Mouse (Mus musculus) heart, adult 10 weeks (tissue): Measurements from ENCODE around the gene Gm9964. TPM values are rescaled to one million over a fixed set of nuclear protein-coding genes. Genes with fewer than 3 reads are reported as not detected.

Experiments
- polyA plus RNA-seq: library from polyadenylated mRNA; stranded (reverse); fragments of 350-450 nt; fragmentation: Illumina TruSeq; extraction: RNeasy Lipid Tissue Mini Kit (QIAGEN cat#74804); gene quantifications from one replicate; pipeline ENCODE4 v1.2.3, GENCODE M21; 2014; ENCODE audit warnings: low read depth, low replicate concordance

The Gm9964 gene
- polyA plus RNA-seq: not detected

DNA sequence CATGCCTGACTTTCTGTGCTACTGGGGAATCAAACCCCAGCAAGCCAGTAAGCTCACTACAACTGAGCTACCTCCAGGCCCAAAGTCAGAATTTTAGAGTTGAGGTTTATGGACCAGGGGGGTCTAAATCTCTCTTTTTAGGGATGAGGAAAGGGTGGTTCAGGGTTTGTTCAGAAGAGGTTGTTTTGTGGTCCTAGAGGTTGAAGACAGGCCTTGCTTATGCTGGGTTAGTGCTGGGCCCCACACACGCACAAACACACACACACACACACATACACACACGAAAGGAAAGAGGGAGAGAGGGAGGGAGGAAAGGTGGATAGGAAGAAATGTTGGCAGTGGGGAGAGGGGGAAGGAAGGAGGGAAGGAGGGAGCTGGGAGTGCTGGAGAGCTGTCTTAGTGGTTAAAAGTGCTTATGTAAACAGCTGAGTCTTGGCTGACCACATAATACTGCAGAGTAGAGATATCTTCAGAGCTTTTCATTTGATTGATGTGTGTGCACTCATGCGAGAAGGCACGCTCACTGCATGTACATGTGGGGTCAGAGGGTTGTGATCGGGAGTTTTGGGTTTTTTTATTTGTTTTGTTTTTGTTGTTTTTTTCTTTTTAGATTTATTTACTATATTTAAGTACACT lies at the start of gene Gm9964:
Gene Gm9964, minus strand, starts transcription at position 51 of the 636 bp plus-strand sequence.

DNA sequence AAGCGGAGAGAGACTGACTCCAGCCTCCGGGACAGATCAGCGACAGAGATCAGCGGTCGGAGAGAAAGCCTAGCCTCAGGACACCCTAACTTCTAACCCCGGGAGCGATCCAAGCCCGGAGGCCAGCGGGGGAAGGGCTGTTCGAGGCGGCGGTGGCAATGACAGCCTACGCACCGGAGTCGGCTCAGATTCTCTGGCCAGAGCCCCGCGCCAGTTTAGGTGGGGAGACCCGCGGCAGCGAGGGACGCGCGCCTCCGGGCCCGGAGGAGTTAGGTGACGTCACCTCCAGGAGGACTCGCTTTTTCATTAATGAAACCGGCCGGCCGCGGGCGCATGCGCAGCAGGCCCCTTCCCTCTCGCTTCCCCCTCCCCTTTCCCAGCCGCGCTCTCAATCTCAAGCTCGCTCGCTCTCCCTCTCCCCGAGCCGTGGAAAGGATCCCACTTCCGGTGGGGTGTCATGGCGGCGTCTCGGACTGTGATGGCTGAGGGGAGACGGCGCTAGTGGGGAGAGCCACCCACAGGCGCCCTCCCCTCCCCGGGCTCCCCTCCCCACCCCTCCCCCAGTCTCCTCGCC lies 42.6 kb upstream of the Gm9964 start, which contains the start of gene Nf1:
Gene Nf1, plus strand, starts transcription at position 460 of the 574 bp plus-strand sequence.

DNA sequence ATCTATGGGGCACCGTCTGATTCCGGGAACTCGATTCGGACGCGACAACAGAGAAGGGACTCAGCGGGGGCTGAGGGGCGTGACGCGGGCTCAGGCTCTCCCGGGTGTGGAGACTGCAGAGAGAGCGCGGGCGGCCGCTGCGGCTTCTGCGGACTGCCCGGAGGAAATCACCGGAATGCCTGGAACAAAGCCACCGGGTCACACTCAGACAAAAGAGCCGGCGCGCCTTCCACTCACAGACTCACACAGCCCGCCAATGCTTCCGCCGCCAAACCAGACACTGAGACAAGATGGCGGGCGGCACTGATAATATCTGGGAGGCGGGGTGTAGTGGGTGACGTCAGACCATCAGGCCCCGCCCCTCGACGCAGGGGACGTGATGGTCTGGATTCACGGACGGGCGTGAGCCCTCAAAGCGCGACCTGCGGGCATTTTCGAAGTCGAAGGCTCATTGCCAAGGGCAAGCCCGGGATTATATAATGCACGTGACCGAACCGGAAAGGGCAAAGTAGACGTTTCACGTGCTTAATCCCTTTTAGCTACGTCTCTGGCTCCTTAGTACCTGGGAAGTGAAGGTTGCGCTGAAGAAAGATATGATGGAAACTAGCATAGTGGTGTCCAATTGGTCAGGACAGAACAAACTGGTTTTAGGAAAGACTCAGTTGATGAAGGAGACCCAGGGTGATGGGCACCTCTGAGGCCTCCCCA lies 42.2 kb downstream of the Gm9964 start, which contains the start of gene Wsb1:
Gene Wsb1, minus strand, starts transcription at position 281 of the 708 bp plus-strand sequence.

Other genes starting within 250 kb of the Gm9964 start
- gene Ksr1, start 150.5 kb downstream of the Gm9964 start, polyA plus RNA-seq: 4.9 TPM
- gene Wsb1, start 42.2 kb downstream of the Gm9964 start, polyA plus RNA-seq: 31.8 TPM
- 11.1 TPM for gene Nf1, start 42.8 kb upstream of the Gm9964 start, polyA plus RNA-seq
- not detected for gene Omg, start 207.2 kb upstream of the Gm9964 start, polyA plus RNA-seq
- gene Evi2b, start 226.9 kb upstream of the Gm9964 start, polyA plus RNA-seq: 1.8 TPM
- gene Evi2, start 233.7 kb upstream of the Gm9964 start, polyA plus RNA-seq: 0.24 TPM
- 3.5 TPM for gene Evi2a, start 233.7 kb upstream of the Gm9964 start, polyA plus RNA-seq